Mouse (Mus musculus) v-Abl transformed pro-B cells (cell line): ENCODE measurements around the gene Prtg.

Experiments used
- in situ Hi-C, 2 experiments: fragments of 400-800 bp; cut with MboI; formaldehyde crosslinking; loops; one replicate each; pipeline ENCODE4 v1.15.1; 2025; ENCODE audit not compliant: unreplicated experiment in 2 of 2

The Prtg gene

DNA sequence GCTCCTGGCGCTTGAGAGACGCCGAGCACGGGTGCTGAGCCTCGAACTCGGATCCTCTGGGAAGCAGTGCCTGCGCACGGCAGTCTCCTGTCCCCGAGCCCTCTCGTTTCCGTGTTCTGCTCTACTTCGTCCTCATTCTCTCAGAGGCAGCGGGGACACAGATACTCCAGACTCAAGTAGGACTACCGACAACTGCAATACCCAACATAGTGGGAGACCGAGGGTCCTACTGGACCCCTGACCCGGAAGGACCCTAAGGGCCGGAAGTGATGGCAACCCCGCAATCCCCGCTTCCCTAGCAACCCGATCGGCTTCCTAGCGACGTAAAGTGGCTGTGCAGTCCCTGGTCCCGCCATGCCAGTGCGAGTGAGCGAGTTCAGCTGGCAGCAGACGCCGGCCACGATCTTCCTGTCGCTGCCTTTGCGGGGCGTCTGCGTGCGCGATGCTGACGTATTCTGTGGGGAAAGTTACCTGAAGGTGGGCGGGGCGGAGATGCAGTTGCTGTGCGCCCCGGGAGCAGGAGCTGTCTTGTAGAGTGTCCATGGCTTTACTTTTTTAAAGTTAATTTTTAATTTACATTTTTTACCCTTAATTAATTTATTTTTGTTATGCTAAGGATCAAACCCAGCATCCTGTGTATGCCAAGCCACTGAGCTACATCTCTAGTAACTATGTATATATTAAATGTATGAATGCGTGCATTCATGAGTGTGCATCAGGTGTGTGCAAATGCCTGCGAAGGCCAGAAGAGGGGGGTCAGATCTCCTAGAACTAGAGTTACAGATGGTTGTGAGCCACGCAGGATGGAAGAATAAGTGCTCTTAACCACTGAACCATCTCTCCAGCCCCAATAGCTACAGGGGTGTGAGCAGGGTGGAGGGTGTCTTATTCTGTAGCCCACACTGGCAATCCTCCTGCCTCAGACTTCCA lies 152.1 kb downstream of the Prtg start, which contains the start of the genes Dyx1c1 and Gm44503:
Gene Dyx1c1, plus strand, starts transcription at position 265 of the 930 bp plus-strand sequence.
Gene Gm44503, plus strand, starts transcription at position 332 of the 930 bp plus-strand sequence.
- in situ Hi-C loops = loop anchor here in 1 of 2 experiments (5.0 kb wide), 1 partner anchor 66 kb away; no protein-coding TSS in a partner anchor

DNA sequence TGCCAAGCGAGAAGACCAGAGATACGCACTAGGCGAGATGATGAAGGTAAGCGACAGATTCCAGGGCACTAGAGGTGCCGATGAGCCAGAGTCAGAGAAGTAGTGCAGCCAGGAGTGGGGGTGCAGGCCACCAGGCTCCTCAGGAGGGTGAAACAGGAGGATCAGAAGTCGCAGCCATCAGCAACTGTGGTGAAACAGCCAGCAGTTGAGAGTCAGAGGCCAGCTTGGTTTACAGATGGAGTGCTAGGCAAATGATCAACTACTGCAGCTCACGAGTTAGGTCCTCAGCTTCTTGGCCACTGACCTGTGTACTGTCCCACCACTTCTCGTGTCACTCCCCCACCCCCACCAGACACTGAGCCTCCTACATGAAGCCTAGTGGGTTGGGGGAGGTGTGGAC lies 154.7 kb downstream of the Prtg start:
- in situ Hi-C loops = loop anchor here (5.0 kb wide), 1 partner anchor 131 kb away; no protein-coding TSS in a partner anchor

DNA sequence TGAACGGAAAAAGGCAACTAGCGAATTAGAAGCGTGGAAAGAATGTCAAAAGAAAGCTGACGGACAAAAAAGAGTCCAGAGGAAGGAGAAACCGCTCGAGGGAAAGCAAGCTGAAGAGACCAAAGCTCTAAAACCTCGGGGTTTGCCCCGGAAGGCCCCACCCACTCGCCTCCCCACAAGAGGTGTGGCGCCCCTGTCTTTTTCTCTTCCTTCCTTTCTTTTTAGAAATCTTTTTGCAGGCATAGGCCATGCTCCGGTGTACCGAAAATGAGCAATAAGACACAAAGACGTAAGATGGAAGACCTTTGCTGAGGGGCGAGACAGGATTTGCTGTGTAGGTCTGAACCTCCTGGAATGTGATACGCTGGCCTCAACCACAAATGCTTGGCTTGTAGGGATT lies 155.3 kb downstream of the Prtg start:
- in situ Hi-C loops = loop anchor here (5.0 kb wide), 1 partner anchor 130 kb away; no protein-coding TSS in a partner anchor
